Comparison of ENCODE assay signal across 7 mouse cellular contexts in the genomic region with DNA sequence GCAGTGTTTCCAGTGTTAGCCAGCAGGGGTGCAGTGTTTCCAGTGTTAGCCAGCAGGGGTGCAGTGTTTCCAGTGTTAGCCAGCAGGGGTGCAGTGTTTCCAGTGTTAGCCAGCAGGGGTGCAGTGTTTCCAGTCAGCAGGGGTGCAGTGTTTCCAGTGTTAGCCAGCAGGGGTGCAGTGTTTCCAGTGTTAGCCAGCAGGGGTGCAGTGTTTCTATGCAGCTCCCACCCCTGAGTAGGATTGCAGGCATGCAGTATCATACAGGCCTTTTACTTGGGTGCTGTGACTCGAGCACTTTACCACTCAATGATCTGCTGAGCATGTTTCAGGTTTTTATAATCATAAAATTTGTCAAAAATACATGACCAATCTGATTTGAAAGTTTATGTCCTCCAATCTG.
A peak's percentile ranks its signal among the peaks of the same experiment; 100 is the strongest.
DNase-seq lines count a peak whose midpoint lies in the region; ATAC-seq and TF ChIP-seq lines count a peak whose summit lies in the region.
"Not testable (repeated sequence)": the region's sequence is repeated elsewhere in the genome, so short reads cannot be mapped to it uniquely, and the experiment has no call there.

No protein-coding gene starts in this region.

- not testable (repeated sequence) for TF ChIP-seq EP300 in MEL (IDR thresholded peaks at IDR 0.05; ENCODE audit: low read depth in 1 of 2, low read length in 2 of 2); liver, embryonic 14.5 days (IDR thresholded peaks at IDR 0.05; ENCODE audit: low read depth)

- H3K27me3 ChIP-seq in MEL (ENCODE audit: control insufficient read depth in 1 of 2, insufficient read depth in 2 of 2, low read length in 2 of 2); kidney, adult 2 months (replicated peaks; ENCODE audit: control insufficient read depth, insufficient read depth, low read length); liver, embryonic 14.5 days (ENCODE audit: control insufficient read depth, insufficient read depth, low read length): not testable (repeated sequence)

- H3K9ac ChIP-seq in MEL (ENCODE audit: control insufficient read depth, low read depth, low read length, poor library complexity, severe bottlenecking); liver, embryonic 14.5 days (replicated peaks): not testable (repeated sequence)

- not testable (repeated sequence) for ATAC-seq in liver, embryonic 14.5 days (ENCODE audit: insufficient read depth)

- intact Hi-C loops in gastrocnemius, adult 2 months (cut with DNase I), result not testable (repeated sequence)

- not testable (repeated sequence) for H3K4me3 ChIP-seq in MEL (ENCODE audit: control insufficient read depth in 1 of 2, insufficient read depth in 1 of 2, low read depth in 2 of 2, low read length in 2 of 2); gastrocnemius, adult 2 months; kidney, adult 2 months (ENCODE audit: insufficient read depth, low read depth, low read length); liver, embryonic 14.5 days (ENCODE audit: insufficient read depth in 1 of 2, low read depth in 2 of 2, low read length in 2 of 2)

- not testable (repeated sequence) for H3K79me2 ChIP-seq in MEL (ENCODE audit: control insufficient read depth, insufficient read depth, low read length, poor library complexity)

- not testable (repeated sequence) for H3K27ac ChIP-seq in MEL (ENCODE audit: control insufficient read depth, low read depth, low read length); gastrocnemius, adult 2 months; kidney, adult 2 months (ENCODE audit: insufficient read depth, low read depth, low read length); liver, embryonic 14.5 days

- 95% methylated on average over 1 of the region's 1 CpGs for WGBS in kidney, adult 2 months
- WGBS in liver, embryonic 14.5 days (ENCODE audit: insufficient replicate concordance), result 67% methylated on average over 1 of the region's 1 CpGs

- not testable (repeated sequence) for H3K4me2 ChIP-seq in liver, embryonic 14.5 days (ENCODE audit: low read depth)

- not testable (repeated sequence) for TF ChIP-seq POLR2A in MEL (IDR thresholded peaks at IDR 0.05; ENCODE audit: control insufficient read depth in 1 of 2, insufficient read depth in 1 of 2, low read depth in 1 of 2, low read length in 2 of 2, poor library complexity in 1 of 2); kidney, adult 2 months (IDR thresholded peaks at IDR 0.05; ENCODE audit: low read depth, low read length)

- peak; percentile 59 for DNase-seq in CD4-positive, CD25-positive, alpha-beta regulatory T cell, adult 2 months (ENCODE audit: low read depth, low spot score)
- peak; percentile 22 for DNase-seq in MEL (ENCODE audit: low read depth, low spot score)
- not testable (repeated sequence) for DNase-seq in gastrocnemius, adult 2 months; kidney, adult 2 months; liver, embryonic 14.5 days (ENCODE audit: low read depth in 3 of 3, low spot score in 3 of 3)
- DNase-seq in naive thymus-derived CD4-positive, alpha-beta T cell, adult 2 months (ENCODE audit: low read depth), result peak; percentile 51
- DNase-seq in thymus, postnatal 36 days, result peak; percentile 21 to 33

- not testable (repeated sequence) for H3K9me3 ChIP-seq in MEL (replicated peaks; ENCODE audit: insufficient read depth, low read length); liver, embryonic 14.5 days (ENCODE audit: control insufficient read depth, low read length)

- H3K4me1 ChIP-seq in MEL (ENCODE audit: control insufficient read depth in 1 of 2, insufficient read depth in 2 of 2, low read length in 2 of 2); kidney, adult 2 months (ENCODE audit: control insufficient read depth, insufficient read depth, low read length); liver, embryonic 14.5 days (replicated peaks; ENCODE audit: control insufficient read depth in 2 of 2, insufficient read depth in 2 of 2, low read length in 1 of 2): not testable (repeated sequence)

- peak in 1 of 3 experiments; percentile 5; a peak in 2 of 6 replicates for TF ChIP-seq CTCF in MEL (IDR thresholded peaks at IDR 0.05 in 2 of 3, conservative IDR thresholded peaks at IDR 0.05 in 1 of 3; ENCODE audit: control insufficient read depth in 1 of 3, insufficient read depth in 1 of 3, low read depth in 2 of 3, low read length in 3 of 3, poor library complexity in 1 of 3, severe bottlenecking in 1 of 3)
- TF ChIP-seq CTCF in gastrocnemius, adult 2 months (IDR thresholded peaks at IDR 0.05), result peak; percentile 10; the same call in 1 of the 2 replicates
- peak; percentile 26; the same call in 1 of the 2 replicates for TF ChIP-seq CTCF in kidney, adult 2 months (conservative IDR thresholded peaks at IDR 0.05; ENCODE audit: insufficient read depth, insufficient read length, low read depth, low read length)
- peak; percentile 57 for TF ChIP-seq CTCF in liver, embryonic 14.5 days (IDR thresholded peaks at IDR 0.05; ENCODE audit: low read depth)

- peaks cover 0 to 29% of the 10 kb centered on the region in 2 experiments for H3K36me3 ChIP-seq in MEL (ENCODE audit: control insufficient read depth in 1 of 2, insufficient read depth in 2 of 2, low read length in 2 of 2)
- not testable (repeated sequence) for H3K36me3 ChIP-seq in kidney, adult 2 months (ENCODE audit: control insufficient read depth, insufficient read depth, low read length); liver, embryonic 14.5 days (replicated peaks; ENCODE audit: control insufficient read depth, insufficient read depth, low read depth)

- not testable (repeated sequence) for TF ChIP-seq RAD21 in MEL (IDR thresholded peaks at IDR 0.05; ENCODE audit: low read depth, low read length)
